Mouse (Mus musculus) CH12.LX (cell line): ENCODE data around the gene Rpl38. TPM values are rescaled to one million over a fixed set of nuclear protein-coding genes. Genes with fewer than 3 reads are reported as not detected.

Source experiments
- DNase-seq: peaks from one replicate; pipeline ENCODE4 v3.0.0-alpha.2; 2013; ENCODE audit errors: extremely low read depth
- H3K27ac ChIP-seq: 2 replicates; pipeline ENCODE4 v1.5.1; 2012; ENCODE audit warnings: low read depth, mild to moderate bottlenecking, control low read depth, moderate library complexity; ENCODE audit not compliant: insufficient read depth
- H3K27me3 ChIP-seq: replicated peaks from 2 replicates; pipeline ENCODE3; 2012; ENCODE audit warnings: inconsistent platforms
- H3K36me3 ChIP-seq, 2 experiments: replicated peaks in 1 of 2; 2 replicates each; pipeline versions ENCODE3 to v1.6.1; 2012; ENCODE audit warnings: inconsistent platforms in 1 of 2, low read length in 1 of 2, mild to moderate bottlenecking in 1 of 2, mixed read lengths in 1 of 2, moderate library complexity in 1 of 2; ENCODE audit not compliant: control insufficient read depth in 1 of 2, insufficient read depth in 1 of 2
- H3K4me1 ChIP-seq, 2 experiments: 2 replicates each; pipeline ENCODE4 v1.6.1; 2012; ENCODE audit warnings: inconsistent platforms in 1 of 2, moderate library complexity in 1 of 2; ENCODE audit not compliant: insufficient read depth in 2 of 2, control insufficient read depth in 1 of 2
- H3K4me2 ChIP-seq: 2 replicates; pipeline ENCODE4 v1.6.1; 2012; ENCODE audit warnings: low read depth, mild to moderate bottlenecking, control low read depth; ENCODE audit not compliant: poor library complexity, insufficient read depth, severe bottlenecking
- H3K4me3 ChIP-seq, 3 experiments: fragments of 150-350 bp in 1 of 3; sonication (generic) in 1 of 3; replicated peaks in 1 of 3; 2 replicates each; pipeline versions ENCODE3 to v1.5.1; 2011 to 2012; ENCODE audit warnings: low read depth in 2 of 3, low read length in 2 of 3, mild to moderate bottlenecking in 2 of 3, moderate library complexity in 2 of 3, control low read depth in 1 of 3, improper control_type of control experiment in 1 of 3, inconsistent platforms in 1 of 3, mixed read lengths in 1 of 3; ENCODE audit not compliant: poor library complexity in 1 of 3
- H3K79me2 ChIP-seq: replicated peaks from 2 replicates; pipeline ENCODE4 v1.6.1; 2012; ENCODE audit warnings: mild to moderate bottlenecking, moderate library complexity; ENCODE audit not compliant: control insufficient read depth, poor library complexity, insufficient read depth, severe bottlenecking; ENCODE audit errors: extremely low read depth
- H3K9ac ChIP-seq: 2 replicates; pipeline ENCODE4 v1.6.1; 2012; ENCODE audit warnings: low read depth, mild to moderate bottlenecking, control low read depth, moderate library complexity; ENCODE audit not compliant: insufficient read depth
- H3K9me3 ChIP-seq: replicated peaks from 2 replicates; pipeline ENCODE3; 2012; ENCODE audit warnings: low read length, inconsistent platforms, mixed read lengths
- BHLHE40 ChIP-seq: IDR thresholded peaks from 2 replicates; pipeline ENCODE4 v1.6.1; 2011; ENCODE audit warnings: mild to moderate bottlenecking, low read depth, low read length, improper control_type of control experiment
- CHD1 ChIP-seq: IDR thresholded peaks from 2 replicates; pipeline ENCODE4 v1.6.1; 2012; ENCODE audit warnings: low read depth, low read length, improper control_type of control experiment, inconsistent platforms
- CTCF ChIP-seq, 2 experiments: IDR thresholded peaks in 1 of 2; conservative IDR thresholded peaks in 1 of 2; 2 replicates each; pipeline ENCODE4 v1.5.1; 2011 to 2012; ENCODE audit warnings: low read depth in 2 of 2, low read length in 2 of 2, improper control_type of control experiment in 1 of 2, inconsistent platforms in 1 of 2, mild to moderate bottlenecking in 1 of 2, moderate library complexity in 1 of 2
- IRF4 ChIP-seq: IDR thresholded peaks from 2 replicates; pipeline ENCODE4 v1.6.1; 2014; ENCODE audit warnings: low read depth, mild to moderate bottlenecking, inconsistent platforms, low read length, improper control_type of control experiment
- JUND ChIP-seq: conservative IDR thresholded peaks from 2 replicates; pipeline ENCODE4 v1.6.1; 2011; ENCODE audit warnings: low read depth, low read length, improper control_type of control experiment
- MXI1 ChIP-seq: IDR thresholded peaks from 2 replicates; pipeline ENCODE4 v1.6.1; 2011; ENCODE audit warnings: mild to moderate bottlenecking, low read depth, low read length, improper control_type of control experiment
- MYC ChIP-seq: IDR thresholded peaks from 2 replicates; pipeline ENCODE4 v1.6.1; 2011; ENCODE audit warnings: low read depth, mild to moderate bottlenecking, improper control_type of control experiment, low read length
- PAX5 ChIP-seq: IDR thresholded peaks from 2 replicates; pipeline ENCODE4 v1.6.1; 2012; ENCODE audit warnings: low read length, inconsistent platforms, mixed read lengths
- POLR2AphosphoS2 ChIP-seq: IDR thresholded peaks from 2 replicates; pipeline ENCODE4 v1.6.1; 2011; ENCODE audit warnings: low read depth, low read length, improper control_type of control experiment
- RAD21 ChIP-seq: IDR thresholded peaks from 2 replicates; pipeline ENCODE4 v1.6.1; 2011; ENCODE audit warnings: low read depth, mild to moderate bottlenecking, low read length, improper control_type of control experiment, moderate library complexity
- SMC3 ChIP-seq: IDR thresholded peaks from 2 replicates; pipeline ENCODE4 v1.6.1; 2011; ENCODE audit warnings: low read depth, low read length, improper control_type of control experiment
- TBP ChIP-seq: conservative IDR thresholded peaks from 2 replicates; pipeline ENCODE4 v1.6.1; 2011; ENCODE audit warnings: low read depth, low read length, improper control_type of control experiment
- UBTF ChIP-seq: IDR thresholded peaks from 2 replicates; pipeline ENCODE4 v1.6.1; 2012; ENCODE audit warnings: low read depth, mild to moderate bottlenecking, inconsistent platforms, low read length, improper control_type of control experiment, moderate library complexity
- USF1 ChIP-seq: IDR thresholded peaks from 2 replicates; pipeline ENCODE4 v1.6.1; 2014; ENCODE audit warnings: low read depth, mild to moderate bottlenecking, inconsistent platforms, low read length, improper control_type of control experiment
- USF2 ChIP-seq: conservative IDR thresholded peaks from 2 replicates; pipeline ENCODE4 v1.6.1; 2011; ENCODE audit warnings: low read depth, low read length, improper control_type of control experiment
- ZKSCAN1 ChIP-seq: IDR thresholded peaks from 2 replicates; pipeline ENCODE4 v1.6.1; 2012; ENCODE audit warnings: low read depth, inconsistent platforms, low read length, improper control_type of control experiment, borderline replicate concordance
- ZMIZ1 ChIP-seq: IDR thresholded peaks from 2 replicates; pipeline ENCODE4 v1.6.1; 2012; ENCODE audit warnings: low read depth, mild to moderate bottlenecking, inconsistent platforms, low read length, improper control_type of control experiment
- ZNF384 ChIP-seq: IDR thresholded peaks from 2 replicates; pipeline ENCODE4 v1.6.1; 2012; ENCODE audit warnings: low read depth, low read length, improper control_type of control experiment, inconsistent platforms
- dilution Hi-C: fragments of 300-500 bp; cut with MboI; formaldehyde crosslinking; loops from 2 replicates; pipeline ENCODE4 v1.14.3; 2020; ENCODE audit warnings: low sequenced_read_pairs; ENCODE audit not compliant: extremely low pct_unique_long_range_greater_than_20kb, extremely low pct_ligation_motif_present
- in situ Hi-C: fragments of 300-500 bp; cut with MboI; formaldehyde crosslinking; loops from 3 replicates; pipeline ENCODE4 v1.14.3; 2019; ENCODE audit warnings: low sequenced_read_pairs, low pct_ligation_motif_present, low pct_unique_long_range_greater_than_20kb, mixed read lengths
- polyA plus RNA-seq: library from polyadenylated mRNA; unstranded; fragments of >175 nt; gene quantifications from 2 replicates; pipeline ENCODE4 v1.2.1, GENCODE M21; 2012; ENCODE audit warnings: low read depth; ENCODE audit not compliant: insufficient read length
- total RNA-seq, 2 experiments: library from RNA; depleted of rRNA; stranded (reverse); fragments of 300-350 nt in 1 of 2; fragments of >200 nt in 1 of 2; gene quantifications; 2 replicates each; pipeline ENCODE4 v1.2.3; 2012 to 2014

The Rpl38 gene
- total and polyA plus RNA-seq, 3 experiments, result 1,435 to 5,556 (median 4,204) TPM

- no peak for DNase-seq
- H3K27me3 ChIP-seq, result no peaks in the 10 kb centered on the region
- H3K4me1 ChIP-seq, result peaks cover 2 to 50% of the 10 kb centered on the region in 2 experiments
- H3K4me2 ChIP-seq, result no peak overlapping the region
- no peaks in the 10 kb centered on the region for H3K9me3 ChIP-seq
- no peak for TF ChIP-seq USF1
- TF ChIP-seq USF2, result no peak
- no peak for TF ChIP-seq CTCF (conservative IDR thresholded peaks at IDR 0.05 in 1 of 2, IDR thresholded peaks at IDR 0.05 in 1 of 2; ENCODE audit: low read depth in 2 of 2, low read length in 2 of 2)
- no peak for TF ChIP-seq CHD1
- no peak for TF ChIP-seq TBP
- TF ChIP-seq IRF4, result no peak
- no peak for TF ChIP-seq SMC3
- TF ChIP-seq JUND, result no peak
- no peak for TF ChIP-seq MYC
- TF ChIP-seq UBTF, result no peak
- dilution Hi-C loops (no loop called here), in situ Hi-C loops (no loop called here)
- peaks cover 0 to 31% of the 10 kb centered on the region in 2 experiments for H3K36me3 ChIP-seq
- no peak overlapping the region for H3K9ac ChIP-seq
- no peak overlapping the region for H3K27ac ChIP-seq
- no peak overlapping the region for H3K4me3 ChIP-seq
- no peaks in the 10 kb centered on the region for H3K79me2 ChIP-seq
These were observed 11.3 kb downstream of the Rpl38 start for GRCm38 (mm10) chr11:114679582-114679981.

GRCm38 (mm10) chr11:114680291-114680690 is 12.0 kb downstream of the Rpl38 start:
- in situ Hi-C loops, result no loop called here
- TF ChIP-seq ZMIZ1, result no peak
- TF ChIP-seq RAD21, result no peak
- no peak for TF ChIP-seq ZKSCAN1
- no peak for TF ChIP-seq POLR2AphosphoS2
- TF ChIP-seq USF1, result no peak
- no peak for TF ChIP-seq ZNF384
- no peak for TF ChIP-seq MXI1
- no peak for TF ChIP-seq BHLHE40
- no peak for TF ChIP-seq CTCF (conservative IDR thresholded peaks at IDR 0.05 in 1 of 2, IDR thresholded peaks at IDR 0.05 in 1 of 2; ENCODE audit: low read depth in 2 of 2, low read length in 2 of 2)
- no peak for TF ChIP-seq PAX5
- no peak for TF ChIP-seq CHD1
- Histone ChIP-seq H3K9ac (no peak overlapping the region), H3K36me3 (peaks cover 0 to 31% of the 10 kb centered on the region in 2 experiments), H3K4me1 (peaks cover 5 to 55% of the 10 kb centered on the region in 2 experiments), H3K9me3 (no peaks in the 10 kb centered on the region), H3K27me3 (no peaks in the 10 kb centered on the region), H3K79me2 (no peaks in the 10 kb centered on the region), H3K27ac (no peak overlapping the region), H3K4me2 (no peak overlapping the region), H3K4me3 (no peak overlapping the region)
- dilution Hi-C loops, result no loop called here
- DNase-seq, result no peak
